Mouse (Mus musculus): ENCODE results near the gene Nlgn3.

Nlgn3 gene

GRCm38 (mm10) chrX:101299055-101299454, at the start of gene Nlgn3:
TSS of gene Nlgn3 (plus strand) at chrX:101299168.
- no peak for DNase-seq

GRCm38 (mm10) chrX:101253952-101254729, 44.8 kb upstream of the Nlgn3 start, which contains the start of gene Foxo4:
TSS of gene Foxo4 (plus strand) at chrX:101254528.
- peak; percentile 88 to 89 for DNase-seq

GRCm38 (mm10) chrX:101254740-101255139, 44.2 kb upstream of the Nlgn3 start:
- DNase-seq: no peak

- DNase-seq: no peak
Measured at GRCm38 (mm10) chrX:101256603-101257002, 42.4 kb upstream of the Nlgn3 start.

- DNase-seq: no peak
Measured at GRCm38 (mm10) chrX:101260441-101261325, 38.3 kb upstream of the Nlgn3 start.

- no peak for DNase-seq
Measured at GRCm38 (mm10) chrX:101263892-101264291, 35.1 kb upstream of the Nlgn3 start, which contains the start of gene Gm614. TSS of gene Gm614 (minus strand) at chrX:101263992.

- DNase-seq: no peak
Measured at GRCm38 (mm10) chrX:101266631-101267030, 32.3 kb upstream of the Nlgn3 start.

GRCm38 (mm10) chrX:101268025-101268754, 30.8 kb upstream of the Nlgn3 start, which contains the start of gene Il2rg:
TSS of gene Il2rg (minus strand) at chrX:101268255.
- no peak for DNase-seq

- no peak for DNase-seq
Measured at GRCm38 (mm10) chrX:101268755-101269124, 30.2 kb upstream of the Nlgn3 start, which contains the start of gene Gm20489. TSS of gene Gm20489 (minus strand) at chrX:101269023.

GRCm38 (mm10) chrX:101273410-101273809, 25.6 kb upstream of the Nlgn3 start:
- DNase-seq: no peak

GRCm38 (mm10) chrX:101273875-101274738, 24.9 kb upstream of the Nlgn3 start, which contains the start of gene Med12:
TSS of gene Med12 (plus strand) at chrX:101274030.
- DNase-seq: peak; percentile 93 to 94

GRCm38 (mm10) chrX:101282813-101283212, 16.2 kb upstream of the Nlgn3 start:
- no peak for DNase-seq

- peak in 1 of 2 experiments; percentile 35 for DNase-seq
Measured at GRCm38 (mm10) chrX:101285534-101285933, 13.4 kb upstream of the Nlgn3 start.

GRCm38 (mm10) chrX:101285953-101286670, 12.9 kb upstream of the Nlgn3 start:
- DNase-seq: no peak

GRCm38 (mm10) chrX:101287543-101287942, 11.4 kb upstream of the Nlgn3 start:
- no peak for DNase-seq

GRCm38 (mm10) chrX:101288432-101288831, 10.5 kb upstream of the Nlgn3 start:
- DNase-seq: no peak

GRCm38 (mm10) chrX:101289037-101289436, 9.9 kb upstream of the Nlgn3 start:
- no peak for DNase-seq

GRCm38 (mm10) chrX:101290111-101290510, 8.9 kb upstream of the Nlgn3 start:
- DNase-seq: no peak

- DNase-seq: no peak
Measured at GRCm38 (mm10) chrX:101299473-101300426, 782 bp downstream of the Nlgn3 start.

Measured in kidney, adult 8-10 months (tissue).